Mouse (Mus musculus) monocyte, adult 2 months (primary cell): ENCODE data around the gene Oas1d.
"Not testable (repeated sequence)": the region's sequence is repeated elsewhere in the genome, so short reads cannot be mapped to it uniquely, and the experiment has no call there.

Source experiments
- DNase-seq, 2 experiments: peaks; one replicate each; pipeline ENCODE4 v3.0.0; 2022; ENCODE audit warnings: low spot score in 2 of 2, low read depth in 1 of 2

The Oas1d gene

DNA sequence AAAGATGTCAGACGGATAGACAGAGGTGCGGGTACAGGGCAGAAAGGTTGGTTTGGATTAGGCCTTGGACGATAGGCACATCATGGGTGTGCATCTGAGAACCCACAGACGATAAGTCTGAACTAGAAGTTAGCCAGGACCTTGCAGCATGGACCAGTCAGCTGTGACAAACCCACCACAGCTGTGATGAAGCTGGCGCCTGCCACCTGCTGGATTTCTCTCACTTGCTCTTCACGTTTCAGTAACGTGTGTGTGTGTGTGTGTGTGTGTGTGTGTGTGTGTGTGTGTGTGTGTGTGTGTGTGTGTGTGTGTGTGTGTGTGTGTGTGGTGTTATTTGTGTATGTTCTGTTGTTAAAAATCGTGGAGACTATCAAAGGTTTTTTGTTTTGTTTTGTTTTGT lies at the start of gene Oas1d:
Gene Oas1d, plus strand, starts transcription at position 333 of the 400 bp plus-strand sequence.
- not testable (repeated sequence) for DNase-seq

DNA sequence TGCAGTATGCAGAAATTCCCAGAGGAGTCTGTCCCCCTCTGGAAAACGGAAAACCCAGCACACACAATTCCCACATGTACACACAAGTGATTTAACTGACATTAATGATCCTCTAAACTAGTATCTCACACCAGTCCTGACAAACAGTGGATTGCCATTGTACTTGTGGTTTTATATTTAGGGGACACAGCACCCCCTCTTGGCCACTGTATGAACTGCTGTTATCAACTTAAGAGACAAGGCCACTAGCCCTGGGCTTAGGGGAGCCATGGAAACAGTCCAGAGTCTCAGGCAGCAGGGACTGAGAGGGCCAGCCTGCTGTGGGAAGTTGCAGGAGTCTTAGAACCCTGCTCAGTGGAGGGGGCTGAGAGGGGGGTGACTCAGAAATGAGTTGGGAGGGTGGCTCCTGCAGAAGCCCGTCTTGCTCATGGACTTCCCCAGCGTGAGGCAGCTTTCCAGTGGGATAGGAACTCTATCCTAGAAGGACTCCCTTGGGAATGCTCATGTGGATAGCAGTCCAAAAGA lies 48.9 kb upstream of the Oas1d start:
- no peak for DNase-seq

DNA sequence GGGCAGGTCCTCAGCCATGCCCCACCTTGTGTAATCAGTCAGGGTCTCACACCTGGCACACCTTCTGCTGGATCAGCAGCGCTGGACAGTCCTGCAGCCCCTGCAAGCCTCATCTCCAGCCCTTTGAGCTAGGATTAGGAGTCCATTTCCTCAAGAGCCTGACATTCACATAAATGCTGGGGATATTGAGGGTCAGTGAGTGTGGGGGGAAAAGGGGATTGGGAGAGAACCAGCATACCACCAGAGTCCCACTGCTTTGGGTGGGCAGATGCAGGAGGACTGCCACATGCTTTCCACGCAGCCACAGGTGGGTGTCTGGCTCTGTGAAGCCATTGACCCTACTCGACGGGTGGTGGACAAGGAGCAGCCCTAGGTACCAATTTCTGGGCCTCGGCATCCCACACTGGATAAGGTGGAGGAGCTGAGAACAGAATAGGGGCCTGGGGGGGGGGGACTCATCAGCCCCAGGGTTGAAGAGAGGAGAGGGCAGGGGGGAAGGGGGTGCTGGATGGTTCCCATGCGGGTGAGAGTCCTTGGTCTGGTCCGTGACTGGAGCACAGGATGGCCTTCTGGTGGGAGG lies 44.8 kb upstream of the Oas1d start:
- DNase-seq: no peak

DNA sequence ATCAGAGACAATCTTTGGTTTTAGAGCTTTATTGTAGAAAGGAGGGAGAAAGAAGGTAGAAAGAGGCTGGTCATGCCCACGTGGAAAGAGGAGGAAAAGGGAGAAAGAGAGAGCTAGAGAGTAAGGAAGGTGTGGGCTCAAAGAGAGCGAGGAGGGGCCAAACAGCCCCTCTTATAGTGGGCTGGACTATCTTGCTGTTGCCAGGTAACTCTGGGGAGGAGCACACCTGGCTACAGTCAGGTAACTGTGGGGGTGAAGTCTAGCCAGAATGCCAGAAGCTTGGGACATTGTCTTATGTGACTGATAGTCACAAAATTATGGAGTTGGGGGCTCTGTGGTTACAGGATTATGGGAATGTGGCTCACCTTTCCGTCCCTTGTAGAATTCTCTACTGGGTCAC lies 44.3 kb upstream of the Oas1d start:
- DNase-seq: no peak

DNA sequence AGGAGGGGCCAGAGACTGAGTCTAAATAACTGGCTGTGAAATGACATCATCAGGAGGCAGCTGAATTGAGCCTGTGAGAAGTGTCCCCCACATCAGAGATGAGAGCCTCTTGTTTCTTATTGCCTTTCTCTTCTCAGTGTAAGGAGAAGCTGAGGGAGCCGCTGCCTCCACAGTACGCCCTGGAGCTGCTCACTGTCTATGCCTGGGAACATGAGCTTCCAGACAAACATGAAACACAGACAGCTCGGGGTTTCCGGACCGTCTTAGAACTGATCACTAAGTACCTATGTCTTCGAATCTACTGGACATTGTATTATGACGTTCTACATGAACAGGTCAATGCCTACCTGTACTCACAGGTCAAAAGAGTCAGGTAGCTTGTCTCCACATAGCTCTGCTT lies 43.6 kb upstream of the Oas1d start:
- no peak for DNase-seq

DNA sequence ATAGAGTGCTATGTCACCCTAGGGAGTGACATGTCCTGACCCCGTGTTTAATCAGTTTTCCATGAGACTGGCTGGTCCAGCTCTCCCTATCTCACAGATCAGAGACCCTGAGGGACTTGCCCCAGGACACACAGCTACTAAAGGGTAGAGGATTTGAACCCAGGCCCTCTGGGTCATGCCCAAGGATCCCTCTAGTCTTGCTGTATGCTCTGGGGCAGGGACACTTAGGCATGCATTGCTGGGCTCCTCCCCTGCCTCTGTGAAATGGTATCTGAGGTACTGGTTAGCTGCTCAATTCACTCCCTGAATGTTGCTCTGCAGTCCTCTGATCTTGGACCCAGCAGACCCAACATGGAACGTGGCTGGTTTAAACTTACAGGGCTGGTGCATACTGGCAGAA lies 42.9 kb upstream of the Oas1d start:
- DNase-seq: no peak

DNA sequence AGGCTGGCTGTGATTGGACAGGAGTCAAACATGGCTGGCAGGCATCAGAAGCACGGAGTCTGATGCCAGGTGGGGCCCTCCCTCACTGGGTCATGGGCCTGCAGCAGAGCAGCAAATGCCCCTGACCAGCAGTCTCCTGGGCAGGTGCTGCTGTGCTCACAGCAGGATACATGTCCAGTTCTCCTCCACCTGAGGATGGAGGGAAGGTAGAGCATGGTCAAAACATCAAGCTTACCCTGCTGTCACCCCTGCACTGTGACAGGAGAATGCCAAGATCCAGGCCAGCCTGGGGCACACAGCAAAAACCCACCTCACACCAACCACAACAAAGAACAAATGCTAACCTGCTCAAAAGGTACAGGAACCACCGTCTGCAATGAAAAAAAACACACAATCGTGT lies 37.5 kb upstream of the Oas1d start:
- not testable (repeated sequence) for DNase-seq

DNA sequence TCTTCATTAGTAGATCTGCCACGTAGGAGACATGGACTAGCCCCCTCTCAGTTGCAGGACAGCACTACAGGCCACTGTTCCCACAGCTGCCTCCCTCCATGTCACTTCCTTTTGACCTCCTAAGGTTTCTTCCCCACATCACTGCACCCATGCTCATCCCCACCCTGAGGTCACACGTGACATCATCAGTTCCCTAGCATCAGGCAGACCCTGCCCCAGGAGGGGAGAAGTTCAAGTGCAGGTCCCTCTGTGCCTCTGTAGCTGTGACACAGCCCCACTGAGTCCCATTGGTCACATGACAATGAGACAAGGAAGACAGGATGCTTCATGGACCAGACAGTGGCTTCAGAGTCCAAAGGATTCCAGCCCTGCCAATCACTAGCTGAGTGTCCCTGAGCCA lies 36.9 kb upstream of the Oas1d start:
- DNase-seq: not testable (repeated sequence)

DNA sequence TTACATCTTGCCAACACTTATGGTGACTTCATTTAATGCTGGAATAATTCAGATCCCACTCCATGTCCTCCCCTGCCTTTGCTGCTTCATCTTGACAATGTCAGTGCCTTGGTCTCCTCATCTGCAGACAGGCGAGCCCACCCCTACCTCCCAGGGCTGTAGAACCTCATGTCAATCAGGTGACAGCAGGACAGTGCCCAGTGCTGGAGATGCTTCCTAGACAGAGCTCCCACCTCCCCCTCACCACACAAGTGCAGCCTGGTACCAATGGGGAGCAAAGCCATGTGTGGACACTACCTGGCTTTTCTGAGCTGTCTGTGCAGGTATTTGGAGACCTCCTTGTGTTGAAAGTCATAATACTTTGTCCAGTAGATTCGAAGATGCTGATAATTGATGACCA lies 35.5 kb upstream of the Oas1d start:
- not testable (repeated sequence) for DNase-seq

DNA sequence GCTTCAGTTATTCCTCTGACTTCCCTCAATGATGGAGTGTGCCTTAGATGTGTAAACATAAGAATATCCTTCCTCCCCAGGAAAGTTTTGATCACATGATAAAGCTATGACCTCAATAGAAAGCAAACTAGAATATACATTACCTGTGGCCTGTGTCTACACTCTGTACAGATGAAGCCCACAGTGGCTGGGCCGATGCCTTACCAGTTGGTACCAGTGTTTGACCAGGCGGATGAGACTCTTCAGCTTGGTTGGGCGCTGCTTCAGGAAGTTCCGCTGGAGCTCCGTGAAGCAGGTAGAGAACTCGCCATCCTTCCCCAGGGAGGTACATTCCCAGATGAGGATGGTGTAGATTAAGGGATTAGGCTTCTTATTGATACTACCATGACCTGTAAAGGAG lies 32.7 kb upstream of the Oas1d start:
- DNase-seq: not testable (repeated sequence)

DNA sequence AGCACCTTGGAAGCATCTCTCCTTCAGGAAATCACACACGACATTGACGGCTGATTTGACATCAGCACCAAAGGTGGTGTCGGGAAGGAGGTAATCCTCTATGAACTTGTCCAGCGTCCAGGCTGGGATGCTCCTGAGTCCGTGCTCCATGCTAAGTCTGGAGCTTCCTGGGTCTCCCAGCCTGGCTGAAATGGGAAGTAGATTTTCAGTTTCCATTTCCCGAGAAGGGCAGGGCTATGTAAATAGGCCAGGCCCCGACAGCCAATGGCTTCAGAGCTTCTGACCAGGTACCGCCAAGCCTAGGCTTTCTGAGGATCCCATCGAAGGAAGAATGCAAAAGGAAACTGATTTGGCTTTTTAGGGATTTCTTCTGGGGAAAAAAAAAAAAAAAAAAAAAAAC lies 26.9 kb upstream of the Oas1d start, which contains the start of gene Oas1g:
Gene Oas1g, minus strand, starts transcription at position 201 of the 400 bp plus-strand sequence.
- DNase-seq: not testable (repeated sequence)

DNA sequence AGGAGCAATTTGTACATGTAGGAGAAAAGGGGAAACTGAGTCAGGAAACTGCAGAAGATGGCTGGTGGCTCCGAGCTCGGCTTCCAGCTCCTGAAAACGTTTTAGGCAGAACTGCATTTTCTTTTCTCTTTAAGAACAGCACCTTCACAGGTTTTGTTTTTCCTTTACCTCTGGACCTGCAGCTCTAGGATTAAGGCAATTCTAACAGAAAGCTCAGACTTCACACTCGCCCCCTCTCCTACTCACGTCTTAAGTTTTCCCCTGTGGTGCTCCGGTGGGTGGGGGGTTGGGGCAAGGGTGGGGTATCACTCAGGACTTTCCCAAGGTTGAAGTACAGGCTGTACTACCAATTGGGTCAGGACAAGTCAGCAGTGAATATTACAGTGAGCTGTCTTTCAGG lies 26.5 kb upstream of the Oas1d start:
- DNase-seq: no peak

DNA sequence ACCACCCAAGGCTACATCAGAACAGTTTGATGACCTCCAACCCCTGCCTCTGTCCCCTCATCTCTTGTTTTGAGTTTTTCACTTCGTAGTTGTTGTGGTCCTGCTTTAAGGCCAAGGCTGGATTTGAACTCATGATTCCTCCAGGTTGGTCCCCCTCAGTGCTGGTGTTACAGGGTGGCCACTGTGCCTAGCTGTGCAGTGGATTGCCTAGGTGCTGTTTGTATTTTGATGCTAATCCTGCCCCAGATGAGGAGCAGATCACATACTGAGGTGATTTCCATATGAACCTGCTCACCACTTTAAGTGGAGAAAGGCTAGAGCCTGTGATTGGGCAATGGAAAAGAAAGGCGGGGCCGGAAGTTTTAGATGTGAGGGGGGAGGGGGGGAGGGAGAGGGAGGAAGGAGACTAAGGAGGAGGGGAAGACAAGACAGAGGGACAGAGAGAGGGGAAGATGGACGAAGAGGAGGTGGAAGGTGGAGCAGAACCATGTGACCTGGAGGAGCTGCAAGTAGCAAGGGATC lies 26.0 kb upstream of the Oas1d start:
- DNase-seq: not testable (repeated sequence)

DNA sequence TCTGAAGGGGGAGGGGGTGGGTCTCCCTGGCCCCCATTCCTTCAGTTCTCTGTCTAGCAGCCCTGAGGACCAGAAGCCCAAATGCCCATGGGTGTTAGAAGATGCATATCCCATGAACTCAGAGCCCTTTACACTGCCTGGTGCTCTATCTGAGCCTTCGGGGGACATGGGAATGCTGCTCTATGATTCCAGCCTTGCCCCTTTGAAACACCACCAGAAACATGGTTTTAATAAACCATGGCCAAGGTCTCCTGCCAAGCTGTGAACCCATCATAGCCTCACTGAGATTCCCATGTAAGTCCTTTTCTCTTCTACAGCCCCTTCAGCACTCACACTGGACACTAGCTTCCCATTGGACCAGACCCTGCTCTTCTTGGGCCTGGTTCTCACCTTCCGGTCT lies 24.3 kb upstream of the Oas1d start:
- DNase-seq: no peak

DNA sequence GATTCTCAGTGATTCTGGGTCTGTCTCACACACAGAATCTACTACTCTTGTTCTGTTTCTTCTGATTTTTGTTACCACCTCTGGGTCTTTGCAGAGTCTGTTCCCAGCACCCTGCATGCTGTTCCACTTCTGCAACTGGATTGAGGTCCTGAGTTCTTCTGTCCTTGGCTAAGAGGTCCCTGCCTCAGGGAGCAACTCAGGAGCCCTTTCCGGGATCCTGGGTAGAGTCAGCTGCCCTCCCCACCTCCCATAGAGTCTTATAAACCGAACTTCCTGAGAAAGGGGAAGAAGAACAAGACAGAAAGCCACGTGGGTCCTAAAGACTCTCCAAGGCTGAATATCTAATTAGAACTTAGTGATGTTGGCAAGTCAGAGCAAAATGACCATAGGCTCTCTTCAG lies 23.3 kb upstream of the Oas1d start:
- no peak for DNase-seq

DNA sequence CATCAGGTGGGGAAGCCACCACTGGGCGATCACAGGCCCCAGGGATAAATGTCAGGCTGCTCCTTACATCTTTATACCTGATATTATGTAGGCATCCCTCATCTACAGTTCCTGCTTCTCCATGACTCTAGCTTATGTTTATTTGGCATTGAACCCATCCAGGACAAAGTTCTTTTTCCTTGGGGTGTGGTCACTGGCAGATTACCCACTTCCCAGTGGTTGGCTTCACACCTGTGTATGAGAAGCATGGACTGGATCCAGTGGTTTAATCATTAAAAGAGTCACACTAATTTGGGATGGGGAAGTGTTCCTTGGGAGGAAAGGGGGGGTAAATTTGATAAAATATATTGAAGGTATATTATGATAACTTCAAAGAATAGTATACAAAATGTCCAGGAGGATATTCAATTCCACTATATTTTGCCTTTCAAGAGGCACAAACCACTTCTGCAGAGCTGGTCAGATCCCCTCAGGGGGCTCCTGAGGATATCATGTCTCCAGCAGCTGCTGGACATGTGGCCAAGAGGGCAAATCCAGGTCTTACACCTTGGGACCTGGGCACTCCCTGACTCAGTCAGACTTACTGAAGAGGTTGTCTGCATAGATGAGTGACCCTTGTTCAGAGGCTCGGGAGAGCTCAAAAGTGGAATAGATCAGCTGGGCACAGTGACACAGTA lies 22.6 kb upstream of the Oas1d start:
- DNase-seq: not testable (repeated sequence)

DNA sequence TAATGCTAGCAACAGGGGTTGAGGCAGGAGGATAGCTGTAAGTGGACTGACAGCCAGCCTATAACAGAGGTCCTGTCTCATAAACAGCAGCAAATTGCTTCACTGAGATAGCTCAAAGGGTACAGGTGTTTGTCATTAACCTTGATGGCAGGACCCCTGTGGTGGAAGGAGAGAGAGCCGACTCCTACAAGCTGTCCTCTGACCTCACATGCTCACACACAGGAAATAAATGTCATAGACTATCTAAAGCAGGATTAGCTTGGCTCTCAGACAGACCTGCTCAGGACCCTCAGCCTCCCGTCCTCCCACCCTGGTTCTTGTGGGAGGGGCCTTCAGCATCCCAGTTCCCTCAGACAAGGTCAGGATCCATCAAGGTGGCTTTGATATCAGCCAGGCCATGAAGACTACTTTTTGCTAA lies 22.1 kb upstream of the Oas1d start:
- DNase-seq: no peak

DNA sequence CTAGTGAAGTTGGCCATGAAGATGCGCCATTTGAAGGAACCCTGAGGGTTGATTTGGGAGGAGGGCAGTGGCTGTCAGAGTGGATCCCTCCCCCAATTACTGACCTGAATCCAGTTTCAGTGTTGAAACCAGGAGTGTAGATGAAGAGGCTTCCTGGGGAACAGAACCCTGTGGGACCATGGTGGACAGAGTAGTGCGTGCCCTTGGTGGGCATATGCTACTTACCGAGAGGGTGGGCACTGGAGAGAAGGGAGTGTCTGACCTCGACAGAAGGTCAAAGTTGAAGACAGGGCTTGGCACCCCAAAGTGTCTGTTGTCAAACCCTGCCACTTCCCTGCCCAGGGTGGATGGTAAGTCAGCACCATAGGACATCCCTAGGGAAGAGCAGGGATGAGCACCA lies 20.5 kb upstream of the Oas1d start:
- DNase-seq: not testable (repeated sequence)

DNA sequence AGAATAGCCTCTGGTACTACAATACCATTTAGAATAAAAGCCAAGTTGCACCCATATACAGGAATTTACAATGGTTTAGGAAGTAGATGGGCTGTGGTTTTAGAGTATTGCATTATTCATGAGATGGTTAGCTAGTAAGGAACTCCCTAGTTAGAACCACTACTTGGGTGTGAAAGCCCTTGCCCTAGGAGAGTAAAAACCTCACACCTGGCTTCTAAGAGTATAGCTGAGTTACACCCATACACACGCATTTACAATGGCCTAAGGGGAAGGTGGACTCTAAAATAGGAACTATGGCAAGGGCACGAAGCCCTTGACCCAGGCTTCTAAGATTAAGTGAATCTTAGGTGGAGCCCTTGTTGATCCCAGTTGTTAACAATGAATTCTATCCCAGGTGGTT lies 19.6 kb upstream of the Oas1d start:
- DNase-seq: not testable (repeated sequence)

DNA sequence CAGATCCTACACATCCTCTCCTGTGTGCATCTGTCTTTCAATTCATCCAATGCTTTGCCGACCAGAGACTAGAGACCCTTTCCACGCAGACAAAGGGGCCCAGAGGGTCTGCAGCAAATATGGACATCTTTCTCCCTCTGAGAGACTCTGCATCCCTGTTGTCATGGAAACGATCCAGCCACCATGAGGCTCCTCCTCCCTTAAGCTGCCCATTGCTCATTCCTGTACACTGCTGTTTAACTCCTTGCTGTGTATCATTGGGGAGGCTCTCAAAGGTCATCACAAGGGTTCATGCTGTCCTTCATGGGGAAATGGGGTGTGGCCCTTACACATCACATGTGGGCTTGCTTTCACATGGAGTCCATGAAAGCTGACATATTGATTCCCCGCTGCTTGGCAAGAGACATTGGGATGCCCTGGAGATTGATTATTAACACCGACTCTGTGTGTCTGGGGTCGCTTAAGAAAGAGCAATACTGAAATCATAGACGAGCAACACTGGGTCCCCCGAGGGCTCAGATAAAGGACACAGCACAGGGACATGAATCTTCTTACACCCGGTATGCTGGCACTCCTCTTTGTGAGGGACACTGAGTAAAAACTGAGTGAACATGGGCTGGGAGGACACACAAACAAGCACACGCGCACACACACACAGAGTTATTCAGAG lies 19.0 kb upstream of the Oas1d start:
- DNase-seq: no peak

DNA sequence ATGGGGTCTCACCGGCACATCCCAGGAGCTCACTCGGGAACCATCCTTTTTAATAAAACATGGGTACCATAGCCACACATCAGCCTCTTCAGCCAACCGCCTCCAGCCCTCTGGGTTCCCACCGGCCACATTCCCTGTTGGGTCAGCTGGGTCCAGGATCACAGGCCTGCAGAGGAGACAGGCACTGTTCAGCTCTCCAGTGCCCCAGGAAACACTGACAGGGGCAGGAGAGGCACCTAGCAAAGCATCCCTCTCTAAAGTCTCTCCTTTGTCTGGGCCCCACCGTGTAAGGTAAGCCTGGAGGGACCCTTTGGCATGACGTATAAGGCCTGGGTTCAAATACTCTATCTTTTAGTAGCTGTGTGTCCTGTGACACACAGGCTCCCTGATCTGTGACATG lies 16.0 kb upstream of the Oas1d start:
- DNase-seq: no peak

DNA sequence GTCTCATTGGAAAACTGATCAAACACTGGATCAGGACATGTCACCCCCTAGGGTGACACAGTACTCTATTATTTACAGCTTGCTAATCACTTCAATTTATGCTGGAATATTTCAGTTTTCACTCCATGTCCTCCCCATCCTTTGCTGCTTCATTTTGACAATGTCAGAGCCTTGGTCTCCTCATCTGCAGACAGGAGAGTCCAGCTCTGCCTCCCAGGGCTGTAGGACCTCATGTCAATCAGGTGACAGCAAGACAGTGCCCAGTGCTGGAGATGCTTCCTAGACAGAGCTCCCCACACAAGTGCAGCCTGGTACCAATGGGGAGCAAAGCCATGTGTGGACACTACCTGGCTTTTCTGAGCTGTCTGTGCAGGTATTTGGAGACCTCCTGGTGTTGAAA lies 15.6 kb upstream of the Oas1d start:
- DNase-seq: no peak
